ENCODE assay signal across 9 mouse cellular contexts in genomic region chr14:121172065-121173036, GRCm38 (mm10).
A peak's percentile ranks its signal among the peaks of the same experiment; 100 is the strongest.
DNase-seq lines count a peak whose midpoint lies in the region; ATAC-seq and TF ChIP-seq lines count a peak whose summit lies in the region.
"Had no signal": no experiment of that assay in that cellular context is flagged by ENCODE, and none has a peak within 500 bp of the region (broad histone marks: within the 10 kb centered on the region; RNA-seq: fewer than 3 reads in every experiment).

No protein-coding gene starts in this region.

- ATAC-seq in forebrain, embryonic 15.5 days (replicated peaks): peak; percentile 71
- ATAC-seq in midbrain, embryonic 15.5 days (replicated peaks): peak; percentile 64

- no peaks in the 10 kb centered on the region for H3K36me3 ChIP-seq in forebrain, embryonic 15.5 days
- no peaks in the 10 kb centered on the region for H3K36me3 ChIP-seq in midbrain, embryonic 15.5 days (replicated peaks)
- H3K36me3 ChIP-seq: stomach, embryonic 15.5 days had no signal

- H3K27ac ChIP-seq in forebrain, embryonic 15.5 days (replicated peaks): peak overlapping the region; percentile 88
- H3K27ac ChIP-seq in layer of hippocampus, adult 2 months: peak overlapping the region; percentile 89
- peak overlapping the region; percentile 75 for H3K27ac ChIP-seq in midbrain, embryonic 15.5 days
- H3K27ac ChIP-seq: stomach, embryonic 15.5 days had no signal

- no peak for TF ChIP-seq CTCF in layer of hippocampus, adult 2 months (conservative IDR thresholded peaks at IDR 0.05)

- peak overlapping the region; percentile 22; the same call in 1 of the 2 replicates for H3K9ac ChIP-seq in forebrain, embryonic 15.5 days (replicated peaks)
- peak overlapping the region; percentile 18; the same call in 1 of the 2 replicates for H3K9ac ChIP-seq in midbrain, embryonic 15.5 days
- H3K9ac ChIP-seq: stomach, embryonic 15.5 days had no signal

- DNase-seq in lung, postnatal 10 days: peak; percentile 17
- DNase-seq in lung, postnatal 4 days: no peak
- DNase-seq in layer of hippocampus, adult 2 months (ENCODE audit: low spot score in 2 of 2): peak; percentile 51 to 72
- no peak for DNase-seq in thymus, postnatal 0 days (ENCODE audit: low spot score)
- DNase-seq in adrenal gland, adult 8-10 months: no peak
- DNase-seq in adrenal gland, adult 18-20 months (ENCODE audit: low spot score in 2 of 2): no peak

- 8% methylated on average over 19 of the region's 19 CpGs for WGBS in forebrain, embryonic 15.5 days
- 26% methylated on average over 19 of the region's 19 CpGs for WGBS in midbrain, embryonic 15.5 days

- H3K4me2 ChIP-seq in forebrain, embryonic 15.5 days (replicated peaks): peak overlapping the region; percentile 36
- H3K4me2 ChIP-seq in midbrain, embryonic 15.5 days: peak overlapping the region; percentile 42
- H3K4me2 ChIP-seq: stomach, embryonic 15.5 days had no signal

- H3K27me3 ChIP-seq in forebrain, embryonic 15.5 days: no peaks in the 10 kb centered on the region
- no peaks in the 10 kb centered on the region for H3K27me3 ChIP-seq in midbrain, embryonic 15.5 days (replicated peaks)
- H3K27me3 ChIP-seq: stomach, embryonic 15.5 days had no signal

- no peaks in the 10 kb centered on the region for H3K9me3 ChIP-seq in forebrain, embryonic 15.5 days
- H3K9me3 ChIP-seq in midbrain, embryonic 15.5 days: no peaks in the 10 kb centered on the region
- H3K9me3 ChIP-seq: stomach, embryonic 15.5 days had no signal

- H3K4me1 ChIP-seq in forebrain, embryonic 15.5 days: peaks cover 41% of the 10 kb centered on the region
- H3K4me1 ChIP-seq in midbrain, embryonic 15.5 days: peaks cover 24% of the 10 kb centered on the region

- H3K4me3 ChIP-seq in forebrain, embryonic 15.5 days: peak overlapping the region; percentile 26
- H3K4me3 ChIP-seq in layer of hippocampus, adult 2 months: peak overlapping the region; percentile 48
- H3K4me3 ChIP-seq in midbrain, embryonic 15.5 days: peak overlapping the region; percentile 13; the same call in 1 of the 2 replicates
- H3K4me3 ChIP-seq: stomach, embryonic 15.5 days had no signal

Comparison
In these comparisons a context has a peak if more than half of its experiments do, and no peak if none do; other contexts are left out.
1. DNase-seq: peak in lung, postnatal 10 days (single experiment) and layer of hippocampus, adult 2 months (2 of 2); none in lung, postnatal 4 days (0 of 2), thymus, postnatal 0 days (single experiment), adrenal gland, adult 8-10 months (single experiment) and adrenal gland, adult 18-20 months (0 of 2).
2. Peak in every context shown above with its lines, with median percentiles within 50 percentile points of each other: H3K27ac ChIP-seq and H3K4me3 ChIP-seq.